Mouse (Mus musculus) neural tube, embryonic 14.5 days (tissue): Measurements from ENCODE around the gene Ift172. TPM values are rescaled to one million over a fixed set of nuclear protein-coding genes. Genes with fewer than 3 reads are reported as not detected.
"Not testable (repeated sequence)": the region's sequence is repeated elsewhere in the genome, so short reads cannot be mapped to it uniquely, and the experiment has no call there.

ENCODE experiments used
- ATAC-seq: fragments of 200-750 bp; cut with Nextera tagmentation; 2 replicates; pipeline ENCODE4 v1.8.0; 2017; ENCODE audit warnings: low read depth, mild to moderate bottlenecking, moderate TSS enrichment, moderate library complexity
- H3K27ac ChIP-seq: fragments of 300-500 bp; sonication (generic); 2 replicates; pipeline ENCODE4 v1.5.1; 2014; ENCODE audit warnings: low read depth, mild to moderate bottlenecking, control low read depth, low read length, moderate library complexity, mixed read lengths
- H3K27me3 ChIP-seq: fragments of 300-500 bp; sonication (generic); 2 replicates; pipeline ENCODE4 v1.6.1; 2014; ENCODE audit warnings: low read length; ENCODE audit not compliant: control insufficient read depth, insufficient read depth
- H3K36me3 ChIP-seq: fragments of 300-500 bp; sonication (generic); 2 replicates; pipeline ENCODE4 v1.6.1; 2014; ENCODE audit warnings: low read length, mixed read lengths; ENCODE audit not compliant: control insufficient read depth, insufficient read depth
- H3K4me1 ChIP-seq: fragments of 300-500 bp; sonication (generic); 2 replicates; pipeline ENCODE4 v1.6.1; 2014; ENCODE audit warnings: low read length; ENCODE audit not compliant: control insufficient read depth, insufficient read depth
- H3K4me2 ChIP-seq: fragments of 300-500 bp; sonication (generic); 2 replicates; pipeline ENCODE4 v1.6.1; 2014; ENCODE audit warnings: mild to moderate bottlenecking, low read depth, low read length, control low read depth
- H3K4me3 ChIP-seq: fragments of 300-500 bp; sonication (generic); 2 replicates; pipeline ENCODE4 v1.5.1; 2014; ENCODE audit warnings: low read depth, low read length, control low read depth, mixed read lengths
- H3K9ac ChIP-seq: fragments of 300-500 bp; sonication (generic); replicated peaks from 2 replicates; pipeline ENCODE4 v1.6.1; 2014; ENCODE audit warnings: low read depth, mild to moderate bottlenecking, control low read depth, low read length, mixed read lengths
- H3K9me3 ChIP-seq: fragments of 300-500 bp; sonication (generic); 2 replicates; pipeline ENCODE4 v1.6.1; 2016; ENCODE audit warnings: low read length; ENCODE audit not compliant: control insufficient read depth
- WGBS: fragments of 180-500 bp; shearing (Covaris S2); extraction: QIAGEN DNeasy Blood & Tissue Kit; methylation state at CpG from one replicate; pipeline ENCODE4 v1.1.7; 2014; 5-methylcytosine and 5-hydroxymethylcytosine counted together
- polyA plus RNA-seq: library from polyadenylated mRNA; unstranded; fragments of >200 nt; fragmentation: Nextera tagmentation; extraction: Ambion mirVana; gene quantifications from 2 replicates; pipeline ENCODE4 v1.2.1, GENCODE M21; 2014

The Ift172 gene
- polyA plus RNA-seq, 1 experiment from 2014 or later: 32.6 TPM

DNA sequence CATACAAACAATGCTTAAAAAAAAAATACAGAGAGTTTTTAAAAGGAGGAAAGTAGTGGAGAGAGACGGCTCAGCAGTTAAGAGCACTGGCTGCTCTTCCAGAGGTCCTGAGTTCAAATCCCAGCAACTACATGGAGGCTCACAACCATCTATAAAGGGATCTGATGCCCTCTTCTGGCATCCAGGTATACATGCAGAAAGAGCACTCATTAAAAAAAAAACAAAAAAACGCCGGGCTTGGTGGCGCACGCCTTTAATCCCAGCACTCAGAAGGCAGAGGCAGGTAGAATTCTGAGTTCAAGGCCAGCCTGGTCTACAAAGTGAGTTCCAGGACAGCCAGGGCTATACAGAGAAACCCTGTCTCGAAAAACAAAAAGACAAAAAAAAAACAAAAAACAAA is 74.4 kb downstream of the Ift172 start:
- H3K4me1 ChIP-seq, H3K9me3 ChIP-seq, H3K36me3 ChIP-seq, H3K27me3 ChIP-seq, H3K4me2 ChIP-seq, ATAC-seq, H3K27ac ChIP-seq, H3K4me3 ChIP-seq, H3K9ac ChIP-seq: not testable (repeated sequence)
- WGBS: 93% methylated on average over 6 of the region's 6 CpGs

DNA sequence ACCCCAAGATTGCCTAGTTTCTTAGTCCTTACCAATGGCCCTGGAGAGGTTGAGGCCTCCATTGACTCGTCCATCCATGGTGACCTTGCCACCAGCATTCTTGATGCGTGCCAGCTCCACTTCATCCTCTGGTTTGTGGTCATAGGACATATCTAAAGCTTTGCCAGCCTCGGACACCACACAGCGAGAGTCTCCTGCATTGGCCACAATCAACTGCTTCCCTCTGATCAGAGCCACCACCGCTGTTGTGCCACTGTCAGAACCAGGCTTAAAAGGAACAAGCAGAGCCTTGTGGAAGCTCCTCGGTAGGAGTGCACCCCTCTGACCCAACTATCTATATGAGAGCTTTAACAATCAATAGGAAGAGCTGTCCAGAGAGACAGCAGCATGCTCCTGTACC is 86.5 kb downstream of the Ift172 start:
- Histone ChIP-seq H3K9me3 (peaks cover 5% of the 10 kb centered on the region), H3K4me2 (no peak overlapping the region), H3K27ac (no peak overlapping the region), H3K4me3 (no peak overlapping the region), H3K36me3 (peaks cover 39% of the 10 kb centered on the region), H3K4me1 (peaks cover 18% of the 10 kb centered on the region; the same call in 1 of the 2 replicates), H3K9ac (no peak overlapping the region), H3K27me3 (no peaks in the 10 kb centered on the region)
- 96% methylated on average over 6 of the region's 6 CpGs for WGBS
- ATAC-seq: no peak

DNA sequence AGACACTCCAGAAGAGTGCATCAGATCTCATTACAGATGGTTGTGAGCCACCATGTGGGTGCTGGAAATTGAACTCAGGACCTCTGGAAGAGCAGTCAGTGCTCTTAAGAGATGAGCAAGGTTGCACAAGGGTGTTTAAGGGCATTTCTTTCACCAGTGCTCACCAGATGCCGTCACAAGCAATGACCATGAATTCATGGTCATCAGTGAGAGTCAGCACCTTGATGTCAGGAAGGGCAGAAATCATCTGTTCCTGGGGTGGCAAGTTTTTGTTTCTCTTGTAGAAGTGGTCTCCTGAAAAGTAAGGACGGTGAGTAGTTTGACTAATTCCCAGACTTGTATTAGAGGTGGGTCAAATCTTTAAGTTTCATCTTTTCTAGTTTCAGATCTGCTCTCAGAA is 87.0 kb downstream of the Ift172 start:
- no peak overlapping the region for H3K9ac ChIP-seq
- no peaks in the 10 kb centered on the region for H3K27me3 ChIP-seq
- WGBS: 90% methylated on average over 2 of the region's 2 CpGs
- no peak overlapping the region for H3K4me3 ChIP-seq
- H3K9me3 ChIP-seq: peaks cover 5% of the 10 kb centered on the region
- peaks cover 18% of the 10 kb centered on the region; the same call in 1 of the 2 replicates for H3K4me1 ChIP-seq
- no peak overlapping the region for H3K4me2 ChIP-seq
- no peak overlapping the region for H3K27ac ChIP-seq
- no peak for ATAC-seq
- H3K36me3 ChIP-seq: peaks cover 45% of the 10 kb centered on the region

Other genes with a start within 250 kb of the Ift172 start
- 186 and 189 TPM in 2 replicates for gene Atraid, start 242.8 kb downstream of the Ift172 start, polyA plus RNA-seq
- 15.1 and 15.6 TPM in 2 replicates for gene Slc5a6, start 242.2 kb downstream of the Ift172 start, polyA plus RNA-seq
- 10.4 and 10.6 TPM in 2 replicates for gene Cad, start 236.3 kb downstream of the Ift172 start, polyA plus RNA-seq
- gene Dnajc5g, start 184.8 kb downstream of the Ift172 start, polyA plus RNA-seq: not detected in 2 replicates
- 39.8 and 48.3 TPM in 2 replicates for gene Slc30a3, start 182.9 kb downstream of the Ift172 start, polyA plus RNA-seq
- not detected in 2 replicates for gene Trim54, start 174.4 kb downstream of the Ift172 start, polyA plus RNA-seq
- not detected in 2 replicates for gene Ucn, start 152.3 kb downstream of the Ift172 start, polyA plus RNA-seq
- 58.3 and 58.4 TPM in 2 replicates for gene Mpv17, start 136.9 kb downstream of the Ift172 start, polyA plus RNA-seq
- 2.3 and 2.5 TPM in 2 replicates for gene Gm29609, start 111.2 kb downstream of the Ift172 start, polyA plus RNA-seq
- 55.5 and 60.3 TPM in 2 replicates for gene Gtf3c2, start 111.0 kb downstream of the Ift172 start, polyA plus RNA-seq
- gene Snx17, start 97.9 kb downstream of the Ift172 start, polyA plus RNA-seq: 102 and 111 TPM in 2 replicates
- 78.6 and 79.0 TPM in 2 replicates for gene Eif2b4, start 97.7 kb downstream of the Ift172 start, polyA plus RNA-seq
- 7.4 and 9.3 TPM in 2 replicates for gene Zfp513, start 88.8 kb downstream of the Ift172 start, polyA plus RNA-seq
- 155 and 159 TPM in 2 replicates for gene Ppm1g, start 70.4 kb downstream of the Ift172 start, polyA plus RNA-seq
- 157 and 161 TPM in 2 replicates for gene Nrbp1, start 50.3 kb downstream of the Ift172 start, polyA plus RNA-seq
- gene Gm9970, start 49.9 kb downstream of the Ift172 start, polyA plus RNA-seq: 0.54 and 1.4 TPM in 2 replicates
- gene Krtcap3, start 39.4 kb downstream of the Ift172 start, polyA plus RNA-seq: 2.7 and 3.2 TPM in 2 replicates
- 106 and 113 TPM in 2 replicates for gene Fndc4, start 5.0 kb upstream of the Ift172 start, polyA plus RNA-seq
- gene Gckr, start 6.3 kb upstream of the Ift172 start, polyA plus RNA-seq: 0.21 and 0.61 TPM in 2 replicates
- gene Zfp512, start 161.3 kb upstream of the Ift172 start, polyA plus RNA-seq: 102 and 117 TPM in 2 replicates
- gene 4930548H24Rik, start 194.6 kb upstream of the Ift172 start, polyA plus RNA-seq: not detected in 2 replicates
- 78.6 and 80.9 TPM in 2 replicates for gene Gpn1, start 203.6 kb upstream of the Ift172 start, polyA plus RNA-seq
- 35.4 and 35.8 TPM in 2 replicates for gene Slc4a1ap, start 235.9 kb upstream of the Ift172 start, polyA plus RNA-seq
- 21.6 and 22.4 TPM in 2 replicates for gene Supt7l, start 236.7 kb upstream of the Ift172 start, polyA plus RNA-seq